Mouse (Mus musculus) small intestine, adult 2 months (tissue): ENCODE data around the gene Arsg. TPM values are rescaled to one million over a fixed set of nuclear protein-coding genes. Genes with fewer than 3 reads are reported as not detected.
"Not testable (repeated sequence)": the region's sequence is repeated elsewhere in the genome, so short reads cannot be mapped to it uniquely, and the experiment has no call there.

ENCODE experiments used
- H3K27ac ChIP-seq: fragments of 200-500 bp; 2 replicates; pipeline ENCODE4 v1.5.1; 2012; ENCODE audit warnings: low read depth, low read length, control low read depth, inconsistent platforms; ENCODE audit not compliant: insufficient read depth
- H3K27me3 ChIP-seq: fragments of 200-500 bp; 2 replicates; pipeline ENCODE4 v1.6.1; 2012; ENCODE audit warnings: mild to moderate bottlenecking, moderate library complexity, low read length, inconsistent platforms; ENCODE audit not compliant: control insufficient read depth, insufficient read depth
- H3K36me3 ChIP-seq: fragments of 200-500 bp; 2 replicates; pipeline ENCODE4 v1.6.1; 2012; ENCODE audit warnings: mild to moderate bottlenecking, low read length, control low read depth, inconsistent platforms; ENCODE audit not compliant: control insufficient read depth, insufficient read depth
- H3K4me1 ChIP-seq: fragments of 200-500 bp; 2 replicates; pipeline ENCODE4 v1.6.1; 2012; ENCODE audit warnings: low read length, inconsistent platforms, mixed read lengths; ENCODE audit not compliant: control insufficient read depth, insufficient read depth, insufficient read length
- H3K4me3 ChIP-seq: fragments of 200-500 bp; 2 replicates; pipeline ENCODE4 v1.5.1; 2012; ENCODE audit warnings: low read depth, mild to moderate bottlenecking, control low read depth, inconsistent platforms, low read length, moderate library complexity
- CTCF ChIP-seq: fragments of 200-500 bp; IDR thresholded peaks from 2 replicates; pipeline ENCODE4 v1.5.1; 2012; ENCODE audit warnings: low read depth, mild to moderate bottlenecking, control low read depth, inconsistent platforms, low read length, moderate library complexity, mixed read lengths; ENCODE audit not compliant: insufficient replicate concordance, insufficient read length; ENCODE audit errors: extremely low read depth
- POLR2A ChIP-seq: fragments of 200-500 bp; IDR thresholded peaks from 2 replicates; pipeline ENCODE4 v1.6.1; 2012; ENCODE audit warnings: low read depth, mild to moderate bottlenecking, control low read depth, inconsistent platforms, low read length, moderate library complexity
- WGBS: fragments of 180-500 bp; shearing (Covaris S2); methylation state at CpG from one replicate; pipeline ENCODE4 v1.1.7; 2018; 5-methylcytosine and 5-hydroxymethylcytosine counted together
- polyA plus RNA-seq: library from polyadenylated mRNA; depleted of rRNA; stranded (reverse); fragments of >200 nt; gene quantifications from 2 replicates; pipeline ENCODE4 v1.2.3, GENCODE M21; 2012

Arsg gene
- polyA plus RNA-seq, 1 experiment: 3.1 TPM

DNA sequence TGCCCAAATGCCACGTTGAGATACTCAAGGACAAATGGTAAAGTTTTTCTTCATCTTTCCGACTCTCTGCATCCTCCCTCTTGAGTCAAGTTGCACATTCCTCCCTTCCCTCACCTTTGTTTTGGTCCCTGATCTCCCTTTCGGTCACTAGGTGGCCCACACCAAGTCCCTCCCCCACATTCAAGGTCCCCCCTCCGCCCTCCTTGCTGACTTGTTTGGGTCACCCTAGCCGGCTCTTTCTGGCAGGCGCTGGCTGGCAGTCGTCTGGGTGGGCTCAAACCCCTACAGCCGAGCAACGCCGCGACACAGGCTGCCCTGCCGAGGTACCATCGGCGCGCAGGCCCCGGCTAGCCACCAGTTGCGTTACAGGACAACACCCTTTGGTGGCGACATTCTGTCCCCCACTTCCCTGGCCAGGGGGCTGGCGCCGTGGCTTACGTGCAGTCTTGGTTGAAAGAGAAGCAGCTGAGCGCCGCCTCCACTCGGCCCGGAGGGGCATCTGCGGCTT, 137.7 kb downstream of the Arsg start:
- Histone ChIP-seq H3K36me3 (no peaks in the 10 kb centered on the region), H3K4me1 (no peaks in the 10 kb centered on the region), H3K27ac (peak overlapping the region; percentile 41), H3K27me3 (no peaks in the 10 kb centered on the region), H3K4me3 (peak overlapping the region; percentile 81)
- WGBS: 1% methylated on average over 26 of the region's 26 CpGs
- TF ChIP-seq POLR2A (no peak), CTCF (no peak; the same call in 1 of the 2 replicates)

DNA sequence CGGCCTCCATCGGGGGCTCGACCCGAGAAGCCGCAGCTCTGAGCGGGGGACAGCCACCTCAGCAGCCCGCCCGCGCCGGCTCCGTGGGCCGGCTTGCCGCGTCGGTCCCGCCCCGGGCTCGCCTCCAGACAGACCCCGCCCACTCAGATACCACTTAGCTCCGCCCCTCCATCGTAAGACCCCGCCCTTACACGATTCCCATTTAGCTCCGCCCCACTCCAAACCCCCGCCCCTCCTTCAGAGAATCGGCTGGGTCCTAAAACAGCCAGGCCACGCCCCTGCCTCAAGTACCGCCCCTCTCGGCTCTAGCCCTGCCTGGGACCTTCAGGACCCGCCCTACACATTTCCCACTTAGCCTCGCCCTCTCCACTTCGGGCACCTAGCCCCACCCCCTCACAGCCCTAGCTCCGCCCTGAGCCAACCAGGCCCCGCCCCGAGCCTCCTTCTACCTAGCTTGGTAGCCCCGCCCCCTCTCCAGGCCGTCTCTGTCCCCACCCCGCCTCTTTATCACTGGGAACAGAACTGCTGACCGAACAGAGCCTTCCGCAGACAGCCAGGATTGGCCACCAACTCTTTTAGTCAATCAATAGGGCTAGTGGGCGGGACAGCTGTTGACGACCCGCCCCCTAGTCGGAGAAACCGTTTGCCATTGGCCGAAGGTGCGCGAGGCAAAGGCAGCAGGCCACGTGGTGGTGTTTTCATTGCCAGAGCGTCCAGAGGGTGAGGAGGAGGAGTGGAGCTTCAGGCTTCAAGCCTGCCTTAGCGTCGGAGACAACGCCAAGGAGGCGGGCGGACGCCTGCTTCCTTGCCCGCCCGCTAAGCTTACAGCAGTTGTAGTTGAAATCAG, 138.4 kb downstream of the Arsg start, which contains the start of gene Wipi1:
Gene Wipi1, minus strand, starts transcription at position 665 of the 847 bp plus-strand sequence.
- Histone ChIP-seq H3K27me3 (no peaks in the 10 kb centered on the region), H3K27ac (peak within 1 kb of the TSS; percentile 41), H3K4me1 (no peaks in the 10 kb centered on the region), H3K36me3 (no peaks in the 10 kb centered on the region), H3K4me3 (peak within 1 kb of the TSS; percentile 81)
- TF ChIP-seq POLR2A (peak; percentile 65; the same call in 1 of the 2 replicates), CTCF (no peak)
- under 1% methylated on average over 58 of the region's 58 CpGs for WGBS

DNA sequence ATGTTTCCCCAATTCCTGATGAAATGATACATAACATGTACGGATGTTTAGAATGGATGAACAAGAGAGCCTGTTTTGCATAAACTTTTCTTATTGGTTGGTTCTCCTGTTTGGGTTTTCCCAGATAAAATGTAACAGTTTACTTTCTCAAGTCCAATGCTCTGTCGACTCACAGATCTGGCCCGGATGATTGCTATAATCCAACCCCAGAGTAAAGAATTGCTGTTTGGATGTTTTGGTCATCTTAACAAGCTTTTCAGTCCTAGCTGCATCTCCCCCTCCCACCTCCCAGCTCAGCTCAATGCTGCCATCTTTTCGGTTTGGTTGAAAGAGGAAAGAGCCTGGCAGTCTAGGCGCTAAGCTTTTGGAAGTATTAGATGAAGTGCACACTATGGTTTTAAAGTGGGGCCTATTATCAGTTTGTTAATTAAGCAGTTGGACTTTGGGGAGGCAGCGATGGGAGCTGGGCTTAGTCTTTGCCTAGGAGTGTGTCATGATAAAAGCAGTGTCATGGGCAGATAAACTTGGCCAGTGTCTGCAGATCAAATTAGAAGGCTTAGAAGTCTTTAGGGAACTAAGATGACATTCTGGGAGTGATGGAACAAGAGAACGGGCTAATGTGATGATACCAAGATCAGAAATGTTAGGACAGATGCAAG, 139.8 kb downstream of the Arsg start:
- 75% methylated on average over 7 of the region's 7 CpGs for WGBS
- no peaks in the 10 kb centered on the region for H3K4me1 ChIP-seq
- H3K4me3 ChIP-seq: no peak overlapping the region
- TF ChIP-seq CTCF (no peak), POLR2A (no peak)
- no peak overlapping the region for H3K27ac ChIP-seq
- H3K36me3 ChIP-seq: no peaks in the 10 kb centered on the region
- H3K27me3 ChIP-seq: no peaks in the 10 kb centered on the region

DNA sequence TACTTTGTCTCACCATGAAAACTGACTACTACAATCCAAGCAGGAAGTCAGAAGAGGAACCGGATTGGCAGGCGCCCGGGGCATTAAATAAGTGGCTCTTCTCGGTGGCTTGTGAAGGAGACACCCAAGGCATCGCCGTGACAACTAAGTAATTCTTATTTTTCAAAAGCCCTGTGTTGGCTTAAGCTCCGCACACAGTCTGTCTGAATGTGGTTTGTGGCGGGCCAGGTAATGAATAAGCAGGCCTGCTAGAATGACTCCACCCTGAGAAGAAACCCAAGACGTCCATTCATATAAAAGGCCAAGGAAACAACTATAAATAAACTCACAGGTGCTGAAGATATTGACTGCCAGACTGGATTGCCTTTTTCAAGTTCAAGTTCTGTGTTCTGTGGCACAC, 142.1 kb downstream of the Arsg start:
- H3K27ac ChIP-seq: no peak overlapping the region
- TF ChIP-seq CTCF (no peak), POLR2A (no peak)

DNA sequence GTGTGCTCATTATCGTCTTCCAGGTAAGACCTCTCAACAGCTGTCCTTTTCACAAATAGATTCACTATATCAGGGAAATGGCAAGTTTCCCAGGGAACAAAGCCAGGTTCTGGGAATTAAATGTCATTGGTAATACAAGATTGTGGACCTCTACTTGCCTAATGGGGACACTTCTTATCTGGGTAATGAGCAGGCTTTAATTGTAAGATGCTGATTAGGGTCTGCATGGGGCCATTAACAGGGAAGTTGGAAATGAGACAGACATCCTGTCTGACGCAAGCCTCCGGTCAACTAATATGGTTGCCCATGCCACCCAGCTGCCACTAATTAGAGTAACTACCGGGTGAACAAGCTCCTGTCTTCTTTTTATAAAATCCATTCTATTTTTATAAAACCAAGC, 143.2 kb downstream of the Arsg start:
- H3K27ac ChIP-seq: no peak overlapping the region

More for the DNA sequence above, 142.1 kb downstream of the Arsg start:
- 66% methylated on average over 9 of the region's 9 CpGs for WGBS
- Histone ChIP-seq H3K4me3 (no peak overlapping the region), H3K36me3 (no peaks in the 10 kb centered on the region), H3K4me1 (no peaks in the 10 kb centered on the region), H3K27me3 (no peaks in the 10 kb centered on the region)

DNA sequence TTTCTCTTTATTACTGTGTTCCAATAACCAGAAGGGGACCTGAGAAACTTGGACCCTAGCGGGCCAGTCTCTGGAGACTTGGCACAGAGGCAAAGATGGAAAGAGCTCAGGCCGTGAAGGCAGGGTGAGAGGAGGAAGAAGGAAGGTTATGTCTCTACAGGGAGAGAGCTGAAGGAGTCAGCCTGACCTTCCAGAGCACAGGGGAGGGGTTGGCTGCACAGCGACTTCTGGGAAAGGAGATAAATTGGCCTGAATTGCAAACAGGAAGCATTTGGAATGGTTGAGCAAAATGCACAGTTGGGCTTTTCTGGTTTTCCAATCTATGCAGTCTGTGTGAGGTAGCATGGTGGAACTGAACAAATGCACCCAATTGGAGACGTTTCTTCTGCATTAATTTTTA, 143.6 kb downstream of the Arsg start:
- 39% methylated on average over 4 of the region's 4 CpGs for WGBS
- Histone ChIP-seq H3K27ac (no peak overlapping the region), H3K4me1 (no peaks in the 10 kb centered on the region), H3K4me3 (no peak overlapping the region), H3K27me3 (no peaks in the 10 kb centered on the region), H3K36me3 (no peaks in the 10 kb centered on the region)
- TF ChIP-seq POLR2A (no peak), CTCF (no peak)

More for the DNA sequence above, 143.2 kb downstream of the Arsg start:
- Histone ChIP-seq H3K36me3 (no peaks in the 10 kb centered on the region), H3K4me1 (no peaks in the 10 kb centered on the region), H3K4me3 (no peak overlapping the region), H3K27me3 (no peaks in the 10 kb centered on the region)
- TF ChIP-seq POLR2A (no peak), CTCF (no peak)
- WGBS: 64% methylated on average over 4 of the region's 4 CpGs

DNA sequence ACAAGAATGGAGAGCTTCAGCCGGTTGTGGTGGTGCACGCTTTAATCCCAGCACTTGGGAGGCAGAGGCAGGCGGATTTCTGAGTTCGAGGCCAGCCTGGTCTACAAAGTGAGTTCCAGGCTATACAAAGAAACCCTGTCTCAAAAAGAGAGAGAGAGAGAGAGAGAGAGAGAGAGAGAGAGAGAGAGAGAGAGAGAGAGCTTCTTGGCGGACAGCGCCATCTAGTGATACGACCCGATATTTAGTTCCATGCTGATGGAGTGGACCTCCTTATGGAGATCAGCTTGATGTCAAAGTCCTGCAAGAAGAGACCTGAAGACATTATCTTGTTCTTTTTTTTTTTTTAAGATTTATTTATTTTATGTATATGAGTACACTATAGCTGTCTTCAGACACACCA, 145.9 kb downstream of the Arsg start:
- H3K27ac ChIP-seq, H3K4me3 ChIP-seq, H3K4me1 ChIP-seq, H3K27me3 ChIP-seq, H3K36me3 ChIP-seq: not testable (repeated sequence)
- peak; percentile 48; the same call in 1 of the 2 replicates for TF ChIP-seq CTCF
- 32% methylated on average over 8 of the region's 8 CpGs for WGBS
